Mouse (Mus musculus) MEL (cell line): Measurements from ENCODE around the gene Macrod1.

Experiments used
- CTCF ChIP-seq, 3 experiments: IDR thresholded peaks in 2 of 3; conservative IDR thresholded peaks in 1 of 3; 2 replicates each; pipeline ENCODE4 v1.5.1; 2011 to 2012; ENCODE audit warnings: low read length in 3 of 3, low read depth in 2 of 3, mild to moderate bottlenecking in 2 of 3, improper control_type of control experiment in 1 of 3, inconsistent platforms in 1 of 3, mixed read lengths in 1 of 3, moderate library complexity in 1 of 3; ENCODE audit not compliant: control insufficient read depth in 1 of 3, insufficient read depth in 1 of 3, poor library complexity in 1 of 3, severe bottlenecking in 1 of 3
- ETS1 ChIP-seq: IDR thresholded peaks from 2 replicates; pipeline ENCODE4 v1.6.1; 2012; ENCODE audit warnings: low read depth, mild to moderate bottlenecking, inconsistent platforms, low read length, improper control_type of control experiment, moderate library complexity
- GATA1 ChIP-seq: IDR thresholded peaks from 2 replicates; pipeline ENCODE4 v1.6.1; 2011; ENCODE audit warnings: low read depth, low read length, improper control_type of control experiment
- MAX ChIP-seq: IDR thresholded peaks from 2 replicates; pipeline ENCODE4 v1.6.1; 2011; ENCODE audit warnings: low read length, improper control_type of control experiment
- MEF2A ChIP-seq: IDR thresholded peaks from 2 replicates; pipeline ENCODE4 v1.6.1; 2014; ENCODE audit warnings: low read depth, mild to moderate bottlenecking, inconsistent platforms, low read length, improper control_type of control experiment; ENCODE audit not compliant: poor library complexity, insufficient replicate concordance, severe bottlenecking; ENCODE audit errors: extremely low read depth
- NELFE ChIP-seq: IDR thresholded peaks from 2 replicates; pipeline ENCODE4 v1.6.1; 2011; ENCODE audit warnings: low read depth, low read length, improper control_type of control experiment
- POLR2A ChIP-seq, 2 experiments: IDR thresholded peaks; 2 replicates each; pipeline ENCODE4 v1.6.1; 2011 to 2012; ENCODE audit warnings: low read length in 2 of 2, mild to moderate bottlenecking in 2 of 2, control low read depth in 1 of 2, improper control_type of control experiment in 1 of 2, low read depth in 1 of 2, moderate library complexity in 1 of 2; ENCODE audit not compliant: control insufficient read depth in 1 of 2, insufficient read depth in 1 of 2, poor library complexity in 1 of 2
- POLR2AphosphoS2 ChIP-seq: IDR thresholded peaks from 2 replicates; pipeline ENCODE4 v1.6.1; 2011; ENCODE audit warnings: low read length, improper control_type of control experiment
- POLR2AphosphoS5 ChIP-seq: IDR thresholded peaks from 2 replicates; pipeline ENCODE4 v1.6.1; 2012; ENCODE audit warnings: low read depth, borderline replicate concordance, mild to moderate bottlenecking, inconsistent platforms, low read length, moderate library complexity, mixed read lengths
- TCF12 ChIP-seq: IDR thresholded peaks from 2 replicates; pipeline ENCODE4 v1.6.1; 2014; ENCODE audit warnings: low read depth, mild to moderate bottlenecking, inconsistent platforms, low read length, improper control_type of control experiment, moderate library complexity
- ZC3H11A ChIP-seq: IDR thresholded peaks from 2 replicates; pipeline ENCODE4 v1.6.1; 2012; ENCODE audit warnings: low read depth, mild to moderate bottlenecking, inconsistent platforms, low read length, improper control_type of control experiment

GRCm38 (mm10) chr19:7136714-7137498 is 80.3 kb downstream of the Macrod1 start:
- no peak for TF ChIP-seq CTCF (IDR thresholded peaks at IDR 0.05 in 2 of 3, conservative IDR thresholded peaks at IDR 0.05 in 1 of 3; ENCODE audit: control insufficient read depth in 1 of 3, insufficient read depth in 1 of 3, low read depth in 2 of 3, low read length in 3 of 3, poor library complexity in 1 of 3, severe bottlenecking in 1 of 3)
- TF ChIP-seq MEF2A = no peak
- no peak for TF ChIP-seq POLR2AphosphoS5
- no peak for TF ChIP-seq ZC3H11A
- no peak for TF ChIP-seq ETS1
- no peak for TF ChIP-seq POLR2A (IDR thresholded peaks at IDR 0.05; ENCODE audit: control insufficient read depth in 1 of 2, insufficient read depth in 1 of 2, low read depth in 1 of 2, low read length in 2 of 2, poor library complexity in 1 of 2)
- TF ChIP-seq NELFE = no peak
- TF ChIP-seq POLR2AphosphoS2 = no peak
- TF ChIP-seq GATA1 = no peak
- no peak for TF ChIP-seq MAX
- TF ChIP-seq TCF12 = no peak
